In the genomic region with DNA sequence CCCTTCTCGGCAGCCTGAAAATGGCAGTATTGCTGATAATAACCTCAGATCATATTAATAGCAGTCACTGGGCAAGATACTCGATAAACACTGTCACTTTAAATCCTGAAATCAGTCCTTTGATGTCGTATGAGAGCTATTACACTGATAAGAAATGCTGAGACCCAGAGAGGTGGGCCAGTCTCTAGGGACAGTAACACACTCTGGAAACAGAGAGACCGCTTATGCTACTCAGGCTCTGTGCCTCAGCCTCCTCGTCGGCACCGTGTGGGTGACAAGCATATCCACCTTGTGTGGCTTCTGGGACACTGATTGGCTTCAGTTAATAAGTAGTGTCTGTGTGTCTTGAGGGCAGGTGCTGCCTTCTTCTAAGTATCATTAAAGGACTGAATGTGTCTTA, we compare ENCODE assay signal across 19 mouse cellular contexts. TPM values are rescaled to one million over a fixed set of nuclear protein-coding genes. Genes with fewer than 3 reads are reported as not detected.
DNase-seq lines count a peak whose midpoint lies in the region; ATAC-seq lines count a peak whose summit lies in the region.
"Had no signal": no experiment of that assay in that cellular context is flagged by ENCODE, and none has a peak within 500 bp of the region (broad histone marks: within the 10 kb centered on the region; RNA-seq: fewer than 3 reads in every experiment).

No protein-coding gene starts in this region.

- H3K27ac ChIP-seq in forebrain, embryonic 10.5 days, result no peak overlapping the region
- peak overlapping the region; percentile 58; the same call in 1 of the 2 replicates for H3K27ac ChIP-seq in forebrain, embryonic 14.5 days (ENCODE audit: low read depth, low read length)
- H3K27ac ChIP-seq in hindbrain, embryonic 15.5 days (replicated peaks), result peak overlapping the region; percentile 65
- peak overlapping the region; percentile 18 for H3K27ac ChIP-seq in midbrain, embryonic 16.5 days (ENCODE audit: low read length)
- no peak overlapping the region for H3K27ac ChIP-seq in limb, embryonic 10.5 days
- H3K27ac ChIP-seq: gastrocnemius, adult 2 months; heart, adult 2 months; intestine, embryonic 15.5 days; liver, embryonic 13.5 days had no signal

- 20% methylated on average over 7 of the region's 7 CpGs for WGBS in forebrain, embryonic 10.5 days
- WGBS in forebrain, embryonic 14.5 days, result 12% methylated on average over 7 of the region's 7 CpGs
- WGBS in hindbrain, embryonic 15.5 days, result 8% methylated on average over 7 of the region's 7 CpGs
- 9% methylated on average over 7 of the region's 7 CpGs for WGBS in midbrain, embryonic 16.5 days
- 41% methylated on average over 7 of the region's 7 CpGs for WGBS in limb, embryonic 10.5 days

- no peak for ATAC-seq in forebrain, embryonic 14.5 days
- no peak for ATAC-seq in hindbrain, embryonic 15.5 days (ENCODE audit: low FRiP score, low read depth)
- no peak for ATAC-seq in midbrain, embryonic 16.5 days
- ATAC-seq: CD4-positive, CD25-positive, alpha-beta regulatory T cell, adult 4 months; lung, postnatal 0 days had no signal

- H3K9me3 ChIP-seq in forebrain, embryonic 10.5 days, result no peaks in the 10 kb centered on the region
- H3K9me3 ChIP-seq in forebrain, embryonic 14.5 days (replicated peaks; ENCODE audit: control insufficient read depth, low read length), result no peaks in the 10 kb centered on the region
- no peaks in the 10 kb centered on the region for H3K9me3 ChIP-seq in hindbrain, embryonic 15.5 days
- no peaks in the 10 kb centered on the region for H3K9me3 ChIP-seq in midbrain, embryonic 16.5 days (replicated peaks; ENCODE audit: control insufficient read depth, low read length, poor library complexity, severe bottlenecking)
- H3K9me3 ChIP-seq in limb, embryonic 10.5 days (replicated peaks), result no peaks in the 10 kb centered on the region
- H3K9me3 ChIP-seq: intestine, embryonic 15.5 days; liver, embryonic 13.5 days; megakaryocyte, embryonic 14.5 days had no signal

- H3K36me3 ChIP-seq in forebrain, embryonic 10.5 days (replicated peaks), result no peaks in the 10 kb centered on the region
- no peaks in the 10 kb centered on the region for H3K36me3 ChIP-seq in forebrain, embryonic 14.5 days (ENCODE audit: control insufficient read depth, insufficient read depth, low read length)
- no peaks in the 10 kb centered on the region for H3K36me3 ChIP-seq in hindbrain, embryonic 15.5 days
- H3K36me3 ChIP-seq in midbrain, embryonic 16.5 days (ENCODE audit: control insufficient read depth, insufficient read depth, low read length), result no peaks in the 10 kb centered on the region
- H3K36me3 ChIP-seq in limb, embryonic 10.5 days, result no peaks in the 10 kb centered on the region
- H3K36me3 ChIP-seq: intestine, embryonic 15.5 days; liver, embryonic 13.5 days had no signal

- DNase-seq in forebrain, embryonic 10.5 days (ENCODE audit: extremely low spot score, low spot score), result no peak
- no peak for DNase-seq in forebrain, embryonic 14.5 days (ENCODE audit: low spot score)
- DNase-seq in ovary, postnatal 10 days (ENCODE audit: low spot score), result no peak
- no peak for DNase-seq in layer of hippocampus, postnatal 10 days (ENCODE audit: low spot score in 2 of 2)
- no peak for DNase-seq in limb, embryonic 10.5 days (ENCODE audit: low spot score)
- DNase-seq in heart, postnatal 36 days, result no peak
- DNase-seq: gastrocnemius, adult 2 months; heart, adult 2 months; liver, embryonic 13.5 days; thymus, postnatal 25 days had no signal

- peaks cover 71% of the 10 kb centered on the region for H3K27me3 ChIP-seq in forebrain, embryonic 10.5 days (ENCODE audit: poor library complexity, severe bottlenecking)
- no peaks in the 10 kb centered on the region; the same call in 1 of the 2 replicates for H3K27me3 ChIP-seq in forebrain, embryonic 14.5 days (replicated peaks; ENCODE audit: control insufficient read depth, insufficient read depth, low read length)
- no peaks in the 10 kb centered on the region; the same call in 1 of the 2 replicates for H3K27me3 ChIP-seq in hindbrain, embryonic 15.5 days
- H3K27me3 ChIP-seq in midbrain, embryonic 16.5 days (ENCODE audit: control insufficient read depth, insufficient read depth, low read depth, low read length), result no peaks in the 10 kb centered on the region
- H3K27me3 ChIP-seq in limb, embryonic 10.5 days (ENCODE audit: low read depth, poor library complexity, severe bottlenecking), result peaks cover 50% of the 10 kb centered on the region

- H3K4me3 ChIP-seq in forebrain, embryonic 10.5 days, result peak overlapping the region; percentile 25; the same call in 1 of the 2 replicates
- H3K4me3 ChIP-seq in forebrain, embryonic 14.5 days (ENCODE audit: low read depth, low read length), result no peak overlapping the region
- H3K4me3 ChIP-seq in hindbrain, embryonic 15.5 days, result no peak overlapping the region
- H3K4me3 ChIP-seq in midbrain, embryonic 16.5 days (ENCODE audit: low read depth, low read length), result no peak overlapping the region
- H3K4me3 ChIP-seq in limb, embryonic 10.5 days, result no peak overlapping the region
- H3K4me3 ChIP-seq: gastrocnemius, adult 2 months; heart, adult 2 months; intestine, embryonic 15.5 days; liver, embryonic 13.5 days; megakaryocyte, embryonic 14.5 days had no signal

- intact Hi-C loops in heart, postnatal 36 days (cut with DNase I), result no loop called here

- H3K9ac ChIP-seq in forebrain, embryonic 14.5 days (ENCODE audit: low read length), result peak overlapping the region; percentile 46
- peak overlapping the region; percentile 27; the same call in 1 of the 2 replicates for H3K9ac ChIP-seq in hindbrain, embryonic 15.5 days
- H3K9ac ChIP-seq in midbrain, embryonic 16.5 days (ENCODE audit: low read depth, low read length), result 0 out of 2 replicates have a peak overlapping the region, but pooled peaks have one; percentile 1
- H3K9ac ChIP-seq: intestine, embryonic 15.5 days; liver, embryonic 13.5 days had no signal

- H3K4me2 ChIP-seq in forebrain, embryonic 14.5 days (ENCODE audit: low read length), result peak overlapping the region; percentile 41
- H3K4me2 ChIP-seq in hindbrain, embryonic 15.5 days, result peak overlapping the region; percentile 40
- peak overlapping the region; percentile 44 for H3K4me2 ChIP-seq in midbrain, embryonic 16.5 days (ENCODE audit: low read length)
- H3K4me2 ChIP-seq: intestine, embryonic 15.5 days; liver, embryonic 13.5 days had no signal

- H3K4me1 ChIP-seq in forebrain, embryonic 10.5 days, result peaks cover 26% of the 10 kb centered on the region
- H3K4me1 ChIP-seq in forebrain, embryonic 14.5 days (ENCODE audit: control insufficient read depth, insufficient read depth, low read length), result peaks cover 17% of the 10 kb centered on the region
- H3K4me1 ChIP-seq in hindbrain, embryonic 15.5 days (replicated peaks), result peaks cover 22% of the 10 kb centered on the region
- H3K4me1 ChIP-seq in midbrain, embryonic 16.5 days (ENCODE audit: control insufficient read depth, insufficient read depth, low read length), result peaks cover 15% of the 10 kb centered on the region
- H3K4me1 ChIP-seq in limb, embryonic 10.5 days, result peaks cover 14% of the 10 kb centered on the region
- H3K4me1 ChIP-seq: intestine, embryonic 15.5 days; liver, embryonic 13.5 days had no signal

RNA-seq across cellular contexts. Expression of gene Slc32a1, which starts 15.0 kb away (rescaled TPM):
- 0.14 and 0.47 TPM in 2 replicates for polyA plus RNA-seq in forebrain, embryonic 10.5 days (2016; fragmentation: Nextera tagmentation; extraction: Ambion mirVana)
- 4.6 and 6.4 TPM in 2 replicates for polyA plus RNA-seq in forebrain, embryonic 14.5 days (2014; fragmentation: Nextera tagmentation; extraction: Ambion mirVana)
- 11.6 and 13.2 TPM in 2 replicates for polyA plus RNA-seq in hindbrain, embryonic 15.5 days (2015; fragmentation: Nextera tagmentation; extraction: Ambion mirVana)
- polyA plus RNA-seq in midbrain, embryonic 16.5 days (2015; fragmentation: Nextera tagmentation; extraction: Ambion mirVana), result 8.2 and 8.6 TPM in 2 replicates
- total RNA-seq in layer of hippocampus, postnatal 10 days (2021), result 10 to 100 TPM; 60.0 to 68.6 TPM
- polyA plus RNA-seq in limb, embryonic 10.5 days (2016; fragmentation: Nextera tagmentation; extraction: Ambion mirVana), result not detected in 2 replicates
- total RNA-seq in heart, postnatal 36 days (2021), result not detected
- total RNA-seq: adrenal gland, postnatal 25 days; gastrocnemius, adult 2 months; heart, adult 2 months; MEL had no signal
- polyA plus RNA-seq: CD4-positive, CD25-positive, alpha-beta regulatory T cell, adult 4 months; heart, adult 2 months; heart, postnatal 0 days; intestine, embryonic 15.5 days; liver, embryonic 13.5 days; lung, postnatal 0 days had no signal

RNA-seq across cellular contexts. Expression of gene Actr5, which starts 29.1 kb away (rescaled TPM):
- polyA plus RNA-seq in forebrain, embryonic 10.5 days (2016; fragmentation: Nextera tagmentation; extraction: Ambion mirVana), result 14.1 and 17.0 TPM in 2 replicates
- polyA plus RNA-seq in forebrain, embryonic 14.5 days (2014; fragmentation: Nextera tagmentation; extraction: Ambion mirVana), result 10.4 and 12.8 TPM in 2 replicates
- polyA plus RNA-seq in hindbrain, embryonic 15.5 days (2015; fragmentation: Nextera tagmentation; extraction: Ambion mirVana), result 12.0 and 13.1 TPM in 2 replicates
- 8.9 and 9.5 TPM in 2 replicates for polyA plus RNA-seq in midbrain, embryonic 16.5 days (2015; fragmentation: Nextera tagmentation; extraction: Ambion mirVana)
- 10 to 100 TPM; 10.3 to 11.9 TPM for total RNA-seq in layer of hippocampus, postnatal 10 days (2021)
- polyA plus RNA-seq in limb, embryonic 10.5 days (2016; fragmentation: Nextera tagmentation; extraction: Ambion mirVana), result 13.8 and 16.2 TPM in 2 replicates
- total RNA-seq in heart, postnatal 36 days (2021), result 1 to 10 TPM; 6.1 to 7.3 TPM

Comparison
In these comparisons a context has a peak if more than half of its experiments do, and no peak if none do; other contexts are left out.
1. H3K27ac ChIP-seq: peak in forebrain, embryonic 14.5 days (single experiment), hindbrain, embryonic 15.5 days (single experiment) and midbrain, embryonic 16.5 days (single experiment); none in forebrain, embryonic 10.5 days (single experiment) and limb, embryonic 10.5 days (single experiment).
2. Peak in every context shown above with its lines, with median percentiles within 50 percentile points of each other: H3K4me2 ChIP-seq and H3K9ac ChIP-seq.